Mouse (Mus musculus): ENCODE results near the gene Hoxa9.

- no peak for TF ChIP-seq CTCF (IDR thresholded peaks at IDR 0.05; ENCODE audit: borderline replicate concordance, insufficient read depth, low read length)
- no peak for TF ChIP-seq POLR2A (IDR thresholded peaks at IDR 0.05; ENCODE audit: low read depth, low read length)
Observed at GRCm38 (mm10) chr6:52183311-52184080, 47.4 kb downstream of the Hoxa9 start.
